ENCODE assay signal across 10 mouse cellular contexts in the genomic region with DNA sequence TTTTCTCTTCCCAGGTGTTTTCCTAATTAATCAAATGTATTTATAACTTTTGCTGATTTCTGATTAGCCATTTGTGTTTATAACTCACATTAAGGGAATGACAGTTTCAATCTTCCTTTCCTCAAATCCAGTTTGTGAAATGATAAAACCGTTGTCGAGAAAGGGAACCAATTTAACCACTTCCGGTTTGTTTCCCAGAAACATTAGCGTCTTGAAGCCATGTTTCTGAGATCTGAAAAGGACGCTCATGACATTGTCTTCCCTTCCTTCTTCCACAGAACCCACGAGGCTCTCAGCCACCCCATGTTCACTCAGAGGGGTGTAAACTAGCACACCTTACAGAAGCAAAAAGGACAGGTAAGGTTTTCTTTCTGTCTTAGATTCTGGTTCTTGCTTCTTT.
DNase-seq lines count a peak whose midpoint lies in the region; ATAC-seq and TF ChIP-seq lines count a peak whose summit lies in the region.
"Had no signal": no experiment of that assay in that cellular context is flagged by ENCODE, and none has a peak within 500 bp of the region (broad histone marks: within the 10 kb centered on the region; RNA-seq: fewer than 3 reads in every experiment).

No protein-coding gene starts in this region.

- TF ChIP-seq EP300 in heart, adult 2 months (IDR thresholded peaks at IDR 0.05; ENCODE audit: insufficient read depth, low read depth, low read length): no peak

- no peak for ATAC-seq in liver, embryonic 12.5 days
- ATAC-seq: activated CD4-positive, CD25-positive, alpha-beta regulatory T cell, adult 4 months had no signal

- H3K36me3 ChIP-seq in heart, adult 2 months (ENCODE audit: control insufficient read depth, insufficient read depth, low read length): peaks cover 5% of the 10 kb centered on the region
- no peaks in the 10 kb centered on the region for H3K36me3 ChIP-seq in liver, embryonic 12.5 days

- H3K79me2 ChIP-seq in heart, adult 2 months (replicated peaks; ENCODE audit: control insufficient read depth, insufficient read depth, low read length): no peaks in the 10 kb centered on the region

- intact Hi-C loops in heart, adult 2 months (cut with DNase I): loop anchor here (5.0 kb wide), 2 partner anchors 76 to 129 kb away; a partner anchor contains a TSS
- intact Hi-C loops in heart, postnatal 10 days (cut with DNase I): no loop called here
- intact Hi-C loops in left cerebral cortex, adult 2 months (cut with DNase I): no loop called here

- TF ChIP-seq POLR2A in heart, adult 2 months (IDR thresholded peaks at IDR 0.05; ENCODE audit: insufficient read depth, low read depth, low read length): no peak
- no peak for TF ChIP-seq POLR2A in bone marrow, adult 2 months (IDR thresholded peaks at IDR 0.05; ENCODE audit: borderline replicate concordance, control insufficient read depth, low read depth, low read length)

- WGBS in heart, adult 2 months: 33% methylated on average over 6 of the region's 6 CpGs
- WGBS in bone marrow, adult 2 months: 2% methylated on average over 6 of the region's 6 CpGs
- 10% methylated on average over 6 of the region's 6 CpGs for WGBS in liver, embryonic 12.5 days (ENCODE audit: insufficient replicate concordance)

- peak overlapping the region; percentile 4; the same call in 1 of the 2 replicates for H3K9ac ChIP-seq in heart, adult 2 months (ENCODE audit: low read depth, low read length)
- peak overlapping the region; percentile 64 for H3K9ac ChIP-seq in liver, embryonic 12.5 days

- peaks cover 16% of the 10 kb centered on the region for H3K4me1 ChIP-seq in heart, adult 2 months (ENCODE audit: control insufficient read depth, insufficient read depth, low read length)
- H3K4me1 ChIP-seq in bone marrow, adult 2 months (ENCODE audit: control insufficient read depth, insufficient read depth, low read length): peaks cover 9% of the 10 kb centered on the region
- peaks cover 91% of the 10 kb centered on the region for H3K4me1 ChIP-seq in liver, embryonic 12.5 days

- DNase-seq in heart, adult 2 months: no peak
- no peak for DNase-seq in heart, postnatal 10 days
- DNase-seq in left cerebral cortex, adult 2 months (ENCODE audit: extremely low spot score in 1 of 2, low spot score in 2 of 2): no peak
- DNase-seq in left cerebral cortex, adult 8-10 months (ENCODE audit: low spot score in 2 of 2): no peak
- DNase-seq in adrenal gland, adult (ENCODE audit: inconsistent age in 2 of 2, low spot score in 1 of 2): no peak
- no peak for DNase-seq in layer of hippocampus, adult 9-11 months
- DNase-seq: cerebellum, adult 9-11 months had no signal

- H3K27me3 ChIP-seq in heart, adult 2 months (ENCODE audit: control insufficient read depth, insufficient read depth, low read length): no peaks in the 10 kb centered on the region
- no peaks in the 10 kb centered on the region for H3K27me3 ChIP-seq in liver, embryonic 12.5 days (replicated peaks)

- no peaks in the 10 kb centered on the region for H3K9me3 ChIP-seq in liver, embryonic 12.5 days (replicated peaks)

- peak overlapping the region; percentile 51 for H3K4me2 ChIP-seq in liver, embryonic 12.5 days

- H3K4me3 ChIP-seq in heart, adult 2 months: peak overlapping the region; percentile 36
- no peak overlapping the region for H3K4me3 ChIP-seq in left cerebral cortex, adult 2 months
- H3K4me3 ChIP-seq in bone marrow, adult 2 months (replicated peaks; ENCODE audit: control insufficient read depth, low read depth, low read length): no peak overlapping the region
- H3K4me3 ChIP-seq in liver, embryonic 12.5 days: no peak overlapping the region

- peak overlapping the region; percentile 84 for H3K27ac ChIP-seq in heart, adult 2 months
- H3K27ac ChIP-seq in left cerebral cortex, adult 2 months: peak overlapping the region; percentile 36; the same call in 1 of the 2 replicates
- peak overlapping the region; percentile 69 for H3K27ac ChIP-seq in bone marrow, adult 2 months (ENCODE audit: control insufficient read depth, insufficient read depth, low read depth, low read length, poor library complexity)
- peak overlapping the region; percentile 92 for H3K27ac ChIP-seq in liver, embryonic 12.5 days

- TF ChIP-seq CTCF in heart, adult 2 months (IDR thresholded peaks at IDR 0.05): no peak
- no peak for TF ChIP-seq CTCF in left cerebral cortex, adult 2 months (IDR thresholded peaks at IDR 0.05)
- no peak for TF ChIP-seq CTCF in bone marrow, adult 2 months (IDR thresholded peaks at IDR 0.05; ENCODE audit: control insufficient read depth, insufficient read depth, low read length)

Comparison
In these comparisons a context has a peak if more than half of its experiments do, and no peak if none do; other contexts are left out.
1. H3K27ac ChIP-seq: peak in every context shown above with its lines; median percentile 92 in liver, embryonic 12.5 days; 84 in heart, adult 2 months; 69 in bone marrow, adult 2 months; 36 in left cerebral cortex, adult 2 months.